Mouse (Mus musculus) ES-Bruce4 (cell line): ENCODE results near the gene Thsd7b.

ENCODE experiments used
- EP300 ChIP-seq: IDR thresholded peaks from 2 replicates; pipeline ENCODE4 v1.6.1; 2011; ENCODE audit warnings: low read depth, low read length; ENCODE audit not compliant: insufficient read depth
- POLR2A ChIP-seq: IDR thresholded peaks from one replicate; pipeline ENCODE4 v1.8.1; 2011; ENCODE audit warnings: low read length; ENCODE audit not compliant: insufficient read depth

DNA sequence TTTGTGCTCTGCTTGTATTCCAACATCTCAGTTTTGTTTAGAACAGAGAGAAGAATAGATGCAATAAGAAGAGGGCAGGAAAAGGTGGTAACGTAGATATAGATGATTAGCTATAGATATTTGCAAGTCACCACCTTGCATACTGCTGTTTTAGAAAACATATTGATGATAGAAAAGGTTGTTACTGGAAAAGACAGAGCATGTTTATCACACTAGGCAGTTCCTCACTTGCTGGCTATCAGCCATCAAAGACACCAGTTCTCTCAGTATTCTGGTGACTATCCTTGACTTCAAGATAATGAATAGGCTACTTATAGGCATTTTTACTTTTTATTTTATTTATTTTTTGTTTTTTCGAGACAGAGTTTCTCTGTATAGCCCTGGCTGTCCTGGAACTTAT, 717.7 kb downstream of the Thsd7b start:
- no peak for TF ChIP-seq EP300
- no peak for TF ChIP-seq POLR2A
